Mouse (Mus musculus) frontal cortex, postnatal 10 days (tissue): ENCODE measurements around the gene Mrps14.

Experiments used
- DNase-seq, 2 experiments: peaks; one replicate each; pipeline ENCODE4 v3.0.0; 2022; ENCODE audit warnings: low spot score in 2 of 2, mixed read lengths in 1 of 2

The Mrps14 gene

DNA sequence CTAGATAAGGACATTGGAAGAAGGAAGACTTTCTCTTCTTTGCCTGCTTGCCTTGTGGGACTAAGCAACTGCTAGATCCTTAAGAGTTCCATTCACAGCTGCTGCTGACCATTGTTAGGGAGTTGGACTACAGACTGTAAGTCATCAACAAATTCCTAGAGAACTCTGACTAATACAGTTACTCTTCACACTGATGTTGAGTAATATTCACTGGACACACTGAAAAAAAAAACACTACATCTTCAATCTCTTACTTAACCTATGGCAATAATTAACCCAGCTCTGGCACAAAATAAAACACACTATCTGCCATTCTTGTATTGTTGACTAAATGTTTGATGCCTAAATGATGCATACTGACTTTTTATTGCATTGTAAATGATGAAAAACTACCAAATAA lies 32.8 kb downstream of the Mrps14 start:
- DNase-seq, result no peak

DNA sequence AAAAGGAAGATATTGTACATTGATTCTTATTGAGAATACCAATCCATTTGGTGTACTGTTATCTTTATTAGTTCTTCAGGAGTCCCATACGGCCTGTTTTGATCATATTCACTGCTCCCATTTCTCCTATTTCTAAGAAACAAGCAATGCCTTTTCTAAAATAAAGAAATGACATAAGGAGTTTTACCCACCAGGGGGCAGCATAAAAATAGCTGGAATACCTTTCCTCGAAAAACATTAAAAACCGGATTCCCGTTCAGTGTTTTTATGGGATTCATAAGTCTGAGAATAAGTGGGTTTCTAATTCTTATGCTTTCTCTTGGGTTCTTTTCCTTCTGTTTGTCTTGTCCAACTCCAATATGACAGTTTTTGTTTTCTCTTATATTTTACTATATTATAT lies 36.0 kb downstream of the Mrps14 start:
- DNase-seq, result no peak

DNA sequence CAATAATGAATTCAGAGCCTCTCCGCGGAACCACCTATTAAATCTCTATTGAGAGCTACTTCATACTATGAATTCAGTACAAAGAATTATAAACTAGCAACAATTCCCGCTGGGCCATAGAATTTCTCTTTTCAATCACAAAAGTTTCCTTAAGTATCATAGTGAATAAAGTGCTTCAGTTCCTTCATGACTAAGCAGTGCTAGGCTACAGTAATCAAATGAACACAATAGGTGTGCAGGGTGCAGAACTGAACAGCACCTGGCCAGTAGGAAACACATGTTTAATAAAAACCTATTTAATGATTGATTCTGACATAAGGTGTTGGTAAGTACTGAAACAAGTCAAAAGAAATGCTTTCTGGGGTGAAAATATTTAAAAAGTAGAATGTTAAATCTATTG lies 37.1 kb downstream of the Mrps14 start:
- DNase-seq, result no peak

DNA sequence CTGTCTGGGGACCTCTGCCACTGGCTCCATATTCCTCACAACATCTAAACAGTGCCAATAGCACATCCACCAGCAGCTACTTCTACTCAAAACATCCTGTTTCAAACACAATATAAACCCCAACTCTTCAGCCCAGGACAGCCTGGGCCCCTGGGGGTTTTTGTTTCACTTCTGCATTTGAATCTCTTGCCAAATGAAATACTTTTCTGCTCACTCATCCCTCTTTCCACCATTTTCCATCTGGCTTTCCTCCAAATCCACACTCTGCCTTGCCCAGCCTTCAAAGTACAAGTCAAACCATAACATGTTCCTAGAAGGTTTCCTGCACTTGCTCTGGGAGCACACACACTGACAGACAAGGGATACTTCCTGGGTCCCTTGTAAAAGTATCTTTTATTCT lies 38.9 kb downstream of the Mrps14 start:
- DNase-seq, result no peak

DNA sequence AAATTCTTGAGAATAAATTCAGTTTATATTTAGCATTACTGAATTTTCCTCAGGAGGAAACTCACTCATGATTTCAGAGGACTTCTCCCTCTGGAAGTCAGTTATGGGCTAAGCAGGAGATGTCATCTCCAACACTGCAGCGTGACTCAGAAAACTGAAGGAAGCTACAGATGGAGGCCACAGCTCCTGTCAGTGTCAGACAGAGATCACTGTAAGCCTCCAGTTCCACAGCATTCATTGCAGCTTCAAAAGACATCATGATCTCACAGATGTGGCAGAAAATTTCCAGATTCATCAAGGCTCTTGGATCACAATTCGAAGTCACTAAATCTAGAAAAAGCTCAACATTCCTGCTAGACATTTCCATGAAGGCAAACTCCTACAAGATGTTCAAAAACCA lies 43.0 kb downstream of the Mrps14 start:
- DNase-seq, result no peak

DNA sequence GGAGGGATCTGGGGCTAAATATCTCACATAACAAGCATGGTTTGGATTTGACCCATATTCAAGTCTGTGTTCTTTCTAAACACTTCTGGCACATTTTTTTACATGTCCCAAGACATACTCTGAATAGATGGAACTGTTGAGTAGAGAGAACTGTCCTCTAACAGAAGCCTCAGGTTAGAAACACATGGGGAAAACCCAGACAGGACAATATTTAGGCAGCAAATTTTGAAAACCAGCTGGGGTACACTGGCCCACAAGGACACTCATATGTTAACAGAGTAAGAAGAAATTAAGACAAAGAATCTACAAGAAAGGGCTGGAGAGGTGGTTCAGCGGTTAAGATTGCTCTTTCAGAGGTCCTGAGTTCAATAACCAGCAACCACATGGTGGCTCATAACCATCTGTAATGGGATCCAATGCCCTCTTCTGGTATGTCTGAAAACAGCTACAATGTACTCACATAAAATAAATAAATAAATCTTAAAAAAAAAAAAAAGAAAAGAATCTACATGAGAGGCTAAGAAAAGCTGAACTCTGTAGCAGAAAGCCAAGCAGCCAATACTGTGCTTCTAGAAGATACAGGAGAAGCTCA lies 43.9 kb downstream of the Mrps14 start:
- no peak for DNase-seq

DNA sequence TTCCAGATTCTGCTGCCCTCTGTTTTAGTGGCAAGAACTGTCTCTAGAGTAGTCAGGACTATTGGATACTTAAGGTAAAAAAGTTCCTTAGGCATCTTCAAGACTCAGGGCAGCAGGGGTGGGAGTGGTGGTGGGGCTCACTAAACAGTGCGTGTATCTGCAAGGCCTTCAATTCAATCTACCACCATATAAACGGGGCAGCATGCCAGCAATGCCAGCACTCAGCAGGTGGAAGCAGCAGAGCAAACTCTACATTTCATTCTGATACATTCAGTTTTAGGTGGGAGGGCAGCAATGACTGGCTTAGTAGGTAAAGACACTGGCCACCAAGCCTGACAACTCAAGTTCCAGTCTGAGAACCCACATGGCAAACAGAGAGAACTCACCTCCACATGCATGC lies 45.1 kb downstream of the Mrps14 start:
- DNase-seq, result no peak

DNA sequence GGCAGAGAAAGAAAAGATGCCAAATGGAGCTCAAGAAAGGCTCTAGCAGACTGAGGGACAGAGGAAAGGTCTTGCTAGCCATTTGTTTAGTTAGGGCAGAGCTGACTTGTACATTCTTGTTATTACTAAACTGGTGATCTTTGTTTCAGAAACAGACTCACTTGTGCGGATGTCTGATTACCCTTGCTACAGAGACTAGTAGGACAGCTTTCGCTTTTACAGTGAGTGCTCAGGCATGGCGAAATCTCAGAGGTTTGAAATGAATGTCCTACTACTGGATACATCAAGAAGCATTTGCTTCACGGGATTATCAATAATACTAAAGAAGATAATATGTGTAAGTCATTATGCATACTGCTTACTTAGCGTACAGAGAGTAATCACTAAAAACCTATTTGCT lies 49.7 kb downstream of the Mrps14 start:
- no peak for DNase-seq

DNA sequence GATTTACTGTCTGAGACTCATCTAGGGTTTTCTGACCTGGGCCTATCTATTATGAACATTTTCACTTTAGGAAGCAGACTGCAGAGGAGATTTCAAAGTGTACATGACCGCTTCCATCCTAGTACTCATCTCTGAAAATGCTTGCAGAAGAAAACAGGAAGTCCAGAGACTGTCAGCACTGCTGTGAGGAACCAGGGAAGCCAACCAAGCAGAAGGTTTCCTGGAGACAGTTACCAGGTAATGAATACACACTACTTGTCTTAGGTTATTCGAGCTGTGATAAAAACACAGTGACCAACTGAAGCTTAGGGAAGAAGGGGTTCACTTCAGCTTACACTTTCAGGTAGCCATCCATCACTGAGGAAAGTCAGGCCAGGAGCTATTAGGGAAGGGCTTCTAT lies 50.9 kb downstream of the Mrps14 start:
- no peak for DNase-seq

DNA sequence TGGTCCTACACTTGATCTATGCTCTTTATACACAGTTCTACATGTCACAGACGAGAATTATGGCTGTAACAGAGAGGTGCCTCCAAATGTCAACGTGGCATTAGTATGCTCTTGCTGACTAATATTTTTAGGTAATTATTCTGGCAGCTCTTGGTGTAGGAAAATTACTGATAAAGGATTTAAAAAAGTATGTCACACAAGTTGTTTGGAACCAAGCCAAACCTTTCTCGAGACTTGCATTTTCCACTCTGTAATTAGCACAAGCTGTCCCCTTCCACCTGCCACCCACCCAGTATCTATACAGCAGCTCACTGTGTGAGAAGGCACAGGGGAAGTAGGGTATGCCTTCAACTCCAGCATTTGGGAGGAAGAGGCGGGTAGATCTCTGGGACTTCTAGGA lies 51.8 kb downstream of the Mrps14 start:
- DNase-seq, result no peak

DNA sequence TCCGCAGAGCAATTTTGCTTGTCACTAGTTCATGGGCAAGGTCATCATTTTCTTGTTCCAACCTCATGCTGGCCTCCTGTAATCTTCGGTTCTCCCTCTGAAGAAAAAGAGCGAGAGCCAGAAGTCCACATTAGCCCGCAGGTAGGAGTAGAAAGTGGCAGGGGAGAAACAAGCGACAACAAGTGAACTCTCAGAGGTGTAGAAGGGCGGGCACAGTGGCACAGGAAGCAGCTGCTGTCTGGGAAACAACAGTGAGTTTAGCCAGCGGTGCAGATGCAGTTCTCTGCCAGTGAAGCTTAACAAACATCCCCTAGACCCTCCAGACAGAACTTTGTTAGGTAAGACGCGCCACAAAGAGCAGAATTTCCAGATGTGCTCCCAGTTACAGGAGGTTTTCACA lies 52.5 kb downstream of the Mrps14 start:
- DNase-seq, result no peak

DNA sequence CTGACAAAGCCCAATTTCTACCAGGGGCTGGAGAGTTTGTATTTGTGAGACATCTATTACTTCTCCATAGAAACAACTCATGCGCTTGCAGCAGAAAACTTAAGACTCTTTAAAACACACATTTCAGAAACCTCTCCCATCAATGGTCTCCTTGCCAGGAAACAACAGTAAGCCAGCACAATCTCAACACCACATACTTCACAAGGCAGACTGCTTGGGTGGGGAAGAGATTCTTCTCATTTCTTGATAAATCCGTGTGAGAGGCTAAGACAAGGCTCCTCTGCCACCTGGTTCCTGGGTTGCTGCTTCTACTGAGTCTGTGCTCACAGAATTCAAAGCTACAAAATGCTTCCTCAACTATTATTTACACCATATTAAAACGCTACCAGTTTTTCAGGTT lies 54.8 kb downstream of the Mrps14 start:
- DNase-seq, result no peak

DNA sequence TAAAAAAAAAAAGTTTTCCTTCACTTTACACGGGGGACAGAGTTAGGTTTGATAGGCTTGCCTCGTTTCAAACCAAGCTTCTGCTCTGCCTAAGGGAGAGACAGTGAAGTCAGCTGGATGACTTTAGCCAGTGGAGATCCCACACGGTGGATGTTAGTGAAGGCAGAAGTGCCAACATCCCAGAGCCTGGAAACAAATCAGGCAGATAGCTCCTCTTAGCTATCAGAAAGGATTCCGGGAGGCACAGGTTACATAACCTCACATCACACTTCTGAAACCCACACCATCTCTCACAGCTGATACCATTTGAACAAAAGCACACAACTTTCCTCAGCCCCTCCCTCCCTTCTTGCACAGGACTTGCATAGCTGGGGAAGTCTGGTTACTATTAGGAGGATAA lies 55.8 kb downstream of the Mrps14 start:
- DNase-seq, result no peak

DNA sequence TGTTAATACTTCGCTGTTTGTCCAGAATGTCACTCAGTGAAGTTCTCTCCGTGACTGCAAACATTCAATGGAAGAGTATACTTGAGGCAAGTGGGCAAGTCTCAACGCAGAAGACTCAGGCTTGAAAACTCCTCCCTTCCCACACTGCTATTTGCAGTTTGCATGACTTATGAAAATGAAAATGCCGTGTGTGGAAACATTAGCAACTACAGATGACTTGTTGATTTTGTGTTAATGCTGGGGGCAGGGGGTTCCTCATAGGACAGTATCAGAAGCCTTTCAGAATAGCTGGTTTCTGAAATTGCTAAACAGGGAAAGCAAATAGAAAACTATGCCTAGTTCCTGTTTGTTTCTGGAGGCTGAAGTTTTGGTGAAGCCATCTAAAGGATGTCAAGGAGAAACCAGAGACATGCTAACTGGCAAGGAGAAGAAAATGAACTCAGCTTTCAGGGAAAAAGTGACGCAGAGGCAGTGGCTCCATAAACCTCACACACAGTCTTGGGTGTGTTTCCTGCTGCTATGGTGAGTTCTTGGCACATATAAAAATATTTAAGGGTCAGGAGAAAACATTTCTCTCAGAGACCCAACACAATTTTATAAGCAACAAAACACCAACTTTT lies 56.5 kb downstream of the Mrps14 start:
- DNase-seq, result no peak
